In genomic region chr6:72512386-72513070, GRCm38 (mm10) we compare ENCODE assay signal across 7 mouse cellular contexts. TPM values are rescaled to one million over a fixed set of nuclear protein-coding genes. Genes with fewer than 3 reads are reported as not detected.
DNase-seq lines count a peak whose midpoint lies in the region; ATAC-seq and TF ChIP-seq lines count a peak whose summit lies in the region.

No protein-coding gene starts in this region.

- no peaks in the 10 kb centered on the region for H3K36me3 ChIP-seq in embryonic facial prominence, embryonic 11.5 days (replicated peaks; ENCODE audit: control insufficient read depth, insufficient read depth, low read depth, low read length)
- no peaks in the 10 kb centered on the region for H3K36me3 ChIP-seq in kidney, adult 2 months (ENCODE audit: control insufficient read depth, insufficient read depth, low read length)
- no peaks in the 10 kb centered on the region for H3K36me3 ChIP-seq in limb, embryonic 12.5 days
- H3K36me3 ChIP-seq in midbrain, embryonic 14.5 days (ENCODE audit: control insufficient read depth, insufficient read depth, low read length): no peaks in the 10 kb centered on the region

- H3K27ac ChIP-seq in embryonic facial prominence, embryonic 11.5 days (replicated peaks; ENCODE audit: low read depth, low read length): peak overlapping the region; percentile 81
- peak overlapping the region; percentile 96 for H3K27ac ChIP-seq in kidney, adult 2 months (ENCODE audit: insufficient read depth, low read depth, low read length)
- H3K27ac ChIP-seq in limb, embryonic 12.5 days: peak overlapping the region; percentile 89
- peak overlapping the region; percentile 97 for H3K27ac ChIP-seq in midbrain, embryonic 14.5 days (replicated peaks; ENCODE audit: low read depth, low read length)

- no peak for TF ChIP-seq CTCF in kidney, adult 2 months (conservative IDR thresholded peaks at IDR 0.05; ENCODE audit: insufficient read depth, insufficient read length, low read depth, low read length)

- peak overlapping the region; percentile 64 for H3K4me2 ChIP-seq in embryonic facial prominence, embryonic 11.5 days (ENCODE audit: low read depth, low read length)
- H3K4me2 ChIP-seq in limb, embryonic 12.5 days: peak overlapping the region; percentile 60
- peak overlapping the region; percentile 56 for H3K4me2 ChIP-seq in midbrain, embryonic 14.5 days (ENCODE audit: low read length)

- H3K4me3 ChIP-seq in embryonic facial prominence, embryonic 11.5 days (ENCODE audit: low read depth, low read length): peak overlapping the region; percentile 34
- peak overlapping the region; percentile 34; the same call in 1 of the 2 replicates for H3K4me3 ChIP-seq in kidney, adult 2 months (ENCODE audit: insufficient read depth, low read depth, low read length)
- peak overlapping the region; percentile 35 for H3K4me3 ChIP-seq in limb, embryonic 12.5 days (replicated peaks)
- peak overlapping the region; percentile 30 for H3K4me3 ChIP-seq in midbrain, embryonic 14.5 days (replicated peaks; ENCODE audit: low read depth, low read length)

- ATAC-seq in embryonic facial prominence, embryonic 11.5 days (replicated peaks; ENCODE audit: insufficient number of reproducible peaks, low FRiP score, low TSS enrichment, low read depth): peak; percentile 82
- peak; percentile 63 for ATAC-seq in limb, embryonic 12.5 days (ENCODE audit: insufficient number of reproducible peaks, insufficient read depth, low FRiP score, low TSS enrichment, low read depth)
- peak; percentile 90 for ATAC-seq in midbrain, embryonic 14.5 days (ENCODE audit: low FRiP score, low TSS enrichment)

- H3K27me3 ChIP-seq in embryonic facial prominence, embryonic 11.5 days (ENCODE audit: control insufficient read depth, insufficient read depth, low read length): no peaks in the 10 kb centered on the region
- no peaks in the 10 kb centered on the region for H3K27me3 ChIP-seq in kidney, adult 2 months (replicated peaks; ENCODE audit: control insufficient read depth, insufficient read depth, low read length)
- no peaks in the 10 kb centered on the region for H3K27me3 ChIP-seq in limb, embryonic 12.5 days
- no peaks in the 10 kb centered on the region for H3K27me3 ChIP-seq in midbrain, embryonic 14.5 days (ENCODE audit: control insufficient read depth, insufficient read depth, low read length)

- H3K9ac ChIP-seq in embryonic facial prominence, embryonic 11.5 days (replicated peaks; ENCODE audit: low read length): peak overlapping the region; percentile 80
- H3K9ac ChIP-seq in limb, embryonic 12.5 days (replicated peaks): peak overlapping the region; percentile 73
- peak overlapping the region; percentile 60 for H3K9ac ChIP-seq in midbrain, embryonic 14.5 days (replicated peaks; ENCODE audit: low read length)

- 5% methylated on average over 29 of the region's 33 CpGs for WGBS in embryonic facial prominence, embryonic 11.5 days
- 11% methylated on average over 33 of the region's 33 CpGs for WGBS in kidney, adult 2 months
- 7% methylated on average over 33 of the region's 33 CpGs for WGBS in limb, embryonic 12.5 days
- 1% methylated on average over 33 of the region's 33 CpGs for WGBS in midbrain, embryonic 14.5 days

- TF ChIP-seq POLR2A in kidney, adult 2 months (IDR thresholded peaks at IDR 0.05; ENCODE audit: low read depth, low read length): peak; percentile 41

- peak; percentile 88 for DNase-seq in adrenal gland, postnatal 25 days
- peak; percentile 82 for DNase-seq in embryonic facial prominence, embryonic 11.5 days (ENCODE audit: low spot score)
- DNase-seq in heart, adult 18-20 months: peak; percentile 93
- DNase-seq in kidney, adult 2 months: peak; percentile 96
- DNase-seq in midbrain, embryonic 14.5 days: peak; percentile 92
- peak; percentile 66 for DNase-seq in spleen, adult 12 weeks (ENCODE audit: low spot score)

- no peaks in the 10 kb centered on the region for H3K9me3 ChIP-seq in embryonic facial prominence, embryonic 11.5 days (replicated peaks; ENCODE audit: control insufficient read depth, low read length)
- no peaks in the 10 kb centered on the region for H3K9me3 ChIP-seq in limb, embryonic 12.5 days
- H3K9me3 ChIP-seq in midbrain, embryonic 14.5 days (ENCODE audit: control insufficient read depth, low read length): no peaks in the 10 kb centered on the region

- H3K4me1 ChIP-seq in embryonic facial prominence, embryonic 11.5 days (ENCODE audit: control insufficient read depth, insufficient read depth, low read length): peaks cover 5% of the 10 kb centered on the region
- peaks cover 34% of the 10 kb centered on the region for H3K4me1 ChIP-seq in kidney, adult 2 months (ENCODE audit: control insufficient read depth, insufficient read depth, low read length)
- peaks cover 16% of the 10 kb centered on the region for H3K4me1 ChIP-seq in limb, embryonic 12.5 days (replicated peaks)
- peaks cover 29% of the 10 kb centered on the region for H3K4me1 ChIP-seq in midbrain, embryonic 14.5 days (ENCODE audit: control insufficient read depth, insufficient read depth, low read length)

RNA-seq across cellular contexts. Expression of gene Sh2d6, which starts 9.0 kb away (rescaled TPM):
- total RNA-seq in adrenal gland, postnatal 25 days (2021): 0.39 TPM in 1 of 2 replicates, not detected in the other
- polyA plus RNA-seq in embryonic facial prominence, embryonic 11.5 days (2014; fragmentation: Nextera tagmentation; extraction: Ambion mirVana): not detected in 2 replicates
- under 1 TPM in 1 of 2 experiments, not detected in 1; 0.25 TPM for total RNA-seq in heart, adult 18-20 months (2021)
- polyA plus RNA-seq in kidney, adult 2 months (2012; rRNA removed): 0.09 and 0.12 TPM in 2 replicates
- polyA plus RNA-seq in limb, embryonic 12.5 days (2016; fragmentation: Nextera tagmentation; extraction: Ambion mirVana): 0.18 TPM in 2 replicates
- 0.98 and 1.1 TPM in 2 replicates for polyA plus RNA-seq in midbrain, embryonic 14.5 days (2014; fragmentation: Nextera tagmentation; extraction: Ambion mirVana)

RNA-seq across cellular contexts. Expression of gene Capg, which starts 31.7 kb away (rescaled TPM):
- total RNA-seq in adrenal gland, postnatal 25 days (2021): 30.3 and 48.1 TPM in 2 replicates
- polyA plus RNA-seq in embryonic facial prominence, embryonic 11.5 days (2014; fragmentation: Nextera tagmentation; extraction: Ambion mirVana): 17.5 and 20.8 TPM in 2 replicates
- 10 to 100 TPM in 1 of 2 experiments, 1 to 10 TPM in 1; 9.4 to 11.9 TPM for total RNA-seq in heart, adult 18-20 months (2021)
- polyA plus RNA-seq in kidney, adult 2 months (2012; rRNA removed): 64.3 and 70.9 TPM in 2 replicates
- 26.2 and 27.4 TPM in 2 replicates for polyA plus RNA-seq in limb, embryonic 12.5 days (2016; fragmentation: Nextera tagmentation; extraction: Ambion mirVana)
- 3.3 and 8.6 TPM in 2 replicates for polyA plus RNA-seq in midbrain, embryonic 14.5 days (2014; fragmentation: Nextera tagmentation; extraction: Ambion mirVana)

Comparison
In these comparisons a context has a peak if more than half of its experiments do, and no peak if none do; other contexts are left out.
1. Peak in every context shown above with its lines: DNase-seq, ATAC-seq, H3K4me3 ChIP-seq and H3K27ac ChIP-seq.